Mouse (Mus musculus): ENCODE data around the gene Ifi27l2b.

- no peak for TF ChIP-seq CTCF (conservative IDR thresholded peaks at IDR 0.05; ENCODE audit: low read length)
- TF ChIP-seq POU5F1 (IDR thresholded peaks at IDR 0.05; ENCODE audit: borderline replicate concordance, low read length) = no peak
- no peak for TF ChIP-seq NANOG (IDR thresholded peaks at IDR 0.05; ENCODE audit: borderline replicate concordance, low read length)
Observed at GRCm38 (mm10) chr12:103486726-103487125, 29.7 kb upstream of the Ifi27l2b start.
